In the genomic region with DNA sequence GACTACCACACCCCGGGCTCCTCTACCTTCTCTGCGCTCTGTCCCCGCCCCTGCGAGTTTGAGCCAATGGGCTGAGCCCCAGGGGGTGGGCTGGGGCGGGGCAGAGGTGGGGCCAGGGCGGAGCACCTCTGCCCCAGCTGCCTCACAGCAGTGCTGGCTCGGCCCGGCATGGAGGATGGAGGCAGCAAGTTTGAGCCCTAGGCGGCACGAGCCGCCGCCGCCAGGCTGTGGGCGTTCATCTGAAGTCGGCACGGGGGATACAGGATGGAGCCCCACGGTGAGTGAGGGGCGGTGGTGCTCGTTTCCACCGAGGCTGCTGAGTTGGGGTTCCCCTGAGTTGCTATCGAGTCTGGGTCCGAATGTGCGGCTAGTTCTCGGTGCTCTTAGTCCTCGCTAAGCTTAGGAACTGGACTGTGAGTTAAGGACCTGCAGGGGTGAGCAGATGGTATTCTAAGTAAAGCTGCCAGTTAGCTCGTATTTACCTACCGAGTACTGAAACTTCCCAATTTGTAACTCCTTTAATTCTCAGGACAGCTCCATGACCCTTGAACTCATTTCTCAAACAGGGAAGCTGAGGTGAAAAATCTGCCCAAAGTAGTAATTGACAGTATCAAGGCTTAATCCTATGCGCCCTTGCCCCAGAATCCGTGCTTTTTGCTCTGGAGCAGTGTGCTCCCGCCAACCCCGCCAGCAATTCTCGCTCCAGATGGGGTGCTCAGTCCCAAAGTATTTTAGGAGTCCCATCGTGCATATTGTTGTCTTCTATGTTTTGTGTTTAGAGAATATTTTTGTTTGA, we compare ENCODE assay signal across 8 mouse cellular contexts. TPM values are rescaled to one million over a fixed set of nuclear protein-coding genes. Genes with fewer than 3 reads are reported as not detected.
DNase-seq lines count a peak whose midpoint lies in the region; ATAC-seq and TF ChIP-seq lines count a peak whose summit lies in the region.

No protein-coding gene starts in this region.

- peak overlapping the region; percentile 50 for H3K9ac ChIP-seq in hindbrain, embryonic 15.5 days

- peak overlapping the region; percentile 44 for H3K27ac ChIP-seq in hindbrain, embryonic 15.5 days (replicated peaks)
- peak overlapping the region; percentile 80 for H3K27ac ChIP-seq in left cerebral cortex, adult 2 months
- no peak overlapping the region for H3K27ac ChIP-seq in macrophage

- TF ChIP-seq CTCF in left cerebral cortex, adult 2 months (IDR thresholded peaks at IDR 0.05), result no peak

- peak overlapping the region; percentile 53 for H3K4me3 ChIP-seq in hindbrain, embryonic 15.5 days
- peak overlapping the region; percentile 84 for H3K4me3 ChIP-seq in left cerebral cortex, adult 2 months
- H3K4me3 ChIP-seq in macrophage (ENCODE audit: inconsistent target), result peak overlapping the region; percentile 34

- H3K79me2 ChIP-seq in macrophage (ENCODE audit: inconsistent target), result no peaks in the 10 kb centered on the region

- H3K4me1 ChIP-seq in hindbrain, embryonic 15.5 days (replicated peaks), result peaks cover 12% of the 10 kb centered on the region

- H3K36me3 ChIP-seq in hindbrain, embryonic 15.5 days, result no peaks in the 10 kb centered on the region
- no peaks in the 10 kb centered on the region for H3K36me3 ChIP-seq in macrophage (ENCODE audit: inconsistent target)

- ATAC-seq in hindbrain, embryonic 15.5 days (ENCODE audit: low FRiP score, low read depth), result peak; percentile 98

- intact Hi-C loops in left cerebral cortex, adult 2 months (cut with DNase I), result loop anchor here (2.0 to 10.0 kb wide), 2 partner anchors 83 to 193 kb away; no protein-coding TSS in a partner anchor

- H3K4me2 ChIP-seq in hindbrain, embryonic 15.5 days, result peak overlapping the region; percentile 92

- under 1% methylated on average over 33 of the region's 33 CpGs for WGBS in hindbrain, embryonic 15.5 days
- 10% methylated on average over 33 of the region's 33 CpGs for WGBS in macrophage (ENCODE audit: missing documents)

- DNase-seq in ZHBTc4 (ENCODE audit: low read depth, low spot score), result peak; percentile 96
- DNase-seq in cerebellum, postnatal 4 days (ENCODE audit: low spot score in 2 of 2), result peak; percentile 39 to 65
- DNase-seq in gastrocnemius, adult 18-20 months (ENCODE audit: low spot score), result peak; percentile 89
- peak; percentile 81 to 84 for DNase-seq in left cerebral cortex, adult 2 months (ENCODE audit: extremely low spot score in 1 of 2, low spot score in 2 of 2)
- peak; percentile 86 for DNase-seq in right cerebral cortex, adult 18-20 months
- peak; percentile 78 for DNase-seq in urinary bladder, adult 2 months (ENCODE audit: low spot score)

- H3K27me3 ChIP-seq in hindbrain, embryonic 15.5 days, result peaks cover 14% of the 10 kb centered on the region

- H3K9me3 ChIP-seq in hindbrain, embryonic 15.5 days, result no peaks in the 10 kb centered on the region

RNA-seq across cellular contexts. Expression of a gene that starts 15.5 kb away (rescaled TPM):
- total RNA-seq in gastrocnemius, adult 18-20 months (2021), result 10 to 100 TPM in 1 of 2 experiments, 1 to 10 TPM in 1; 9.0 to 18.0 TPM
- polyA plus RNA-seq in hindbrain, embryonic 15.5 days (2015; fragmentation: Nextera tagmentation; extraction: Ambion mirVana), result 20.2 and 23.7 TPM in 2 replicates
- 10 to 100 TPM; 20.5 to 24.4 TPM for total RNA-seq in left cerebral cortex, adult 2 months (2021)
- 1 to 10 TPM in 5 of 26 experiments, under 1 TPM in 16, not detected in 5; 0.33 to 8.6 (median 0.60) TPM for total RNA-seq in macrophage (2018; cell fraction: chromatin; rRNA removed)
- total RNA-seq in macrophage (2018; cell fraction: cytosol; rRNA removed), result under 1 TPM; 0.07 to 0.72 (median 0.22) TPM
- 1 to 10 TPM in 2 of 26 experiments, under 1 TPM in 22, not detected in 2; 0.12 to 2.4 (median 0.37) TPM for total RNA-seq in macrophage (2018; cell fraction: nucleus; rRNA removed)
- 0.23 to 0.42 TPM (median 0.26 TPM) in 3 replicates for polyA plus RNA-seq in macrophage (2018)
- 38.3 and 41.1 TPM in 2 replicates for polyA plus RNA-seq in urinary bladder, adult 2 months (2012; rRNA removed)

Comparison
In these comparisons a context has a peak if more than half of its experiments do, and no peak if none do; other contexts are left out.
1. H3K4me3 ChIP-seq: peak in every context shown above with its lines; median percentile 84 in left cerebral cortex, adult 2 months; 53 in hindbrain, embryonic 15.5 days; 34 in macrophage.
2. RNA of a gene that starts 15.5 kb away (polyA plus RNA-seq): 38.3 to 41.1 TPM in urinary bladder, adult 2 months and 20.2 to 23.7 TPM in hindbrain, embryonic 15.5 days; 0.23 to 0.42 TPM in macrophage; every median in the first group is over 10 times any median in the second.
3. Peak in every context shown above with its lines, with median percentiles within 50 percentile points of each other: DNase-seq.